Mouse (Mus musculus): Measurements from ENCODE around the gene Cnnm3.

Cnnm3 gene

DNA sequence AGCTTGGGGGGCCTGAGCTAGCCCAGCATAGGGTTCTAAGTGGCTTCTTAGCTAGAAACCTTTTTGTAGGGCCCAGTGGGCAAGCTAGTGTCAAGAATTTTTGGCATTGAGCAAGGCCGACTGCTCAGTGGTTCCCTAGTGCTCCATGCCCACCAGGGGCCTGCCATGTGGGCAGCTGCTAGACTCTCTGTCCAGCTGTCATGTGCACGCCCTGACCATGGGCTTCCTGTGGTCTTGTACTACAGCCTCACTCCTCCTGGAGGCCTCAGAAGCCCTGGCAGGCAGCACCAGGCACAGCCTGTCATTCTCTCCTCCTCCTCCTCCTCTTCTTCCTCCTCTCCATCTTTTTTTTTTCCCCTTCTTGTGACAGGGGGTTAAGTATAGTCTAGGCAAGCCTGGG is 14.4 kb upstream of the Cnnm3 start:
- no peak for DNase-seq (ENCODE audit: extremely low spot score, low read depth, low spot score)

DNA sequence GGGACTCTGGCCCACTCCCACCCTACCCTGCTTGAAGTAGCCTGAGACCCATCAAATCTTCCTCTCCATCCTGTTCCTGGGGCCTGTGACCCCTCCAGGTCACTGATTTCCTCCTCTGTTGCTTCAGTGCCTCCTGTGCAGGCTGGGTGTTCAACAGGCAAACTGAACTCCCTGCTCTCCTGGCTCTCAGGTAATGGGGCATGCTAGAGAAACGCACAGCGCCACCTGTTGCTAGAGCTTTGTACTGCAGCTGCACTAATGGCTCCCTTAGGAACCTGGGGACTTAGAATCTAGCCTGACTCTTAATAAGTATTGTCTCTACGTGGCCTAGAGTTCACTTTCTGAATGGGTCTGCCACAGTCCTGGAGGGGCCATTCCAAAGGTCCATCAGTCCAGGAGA is 10.4 kb upstream of the Cnnm3 start:
- DNase-seq (ENCODE audit: extremely low spot score, low read depth, low spot score): peak; percentile 66

DNA sequence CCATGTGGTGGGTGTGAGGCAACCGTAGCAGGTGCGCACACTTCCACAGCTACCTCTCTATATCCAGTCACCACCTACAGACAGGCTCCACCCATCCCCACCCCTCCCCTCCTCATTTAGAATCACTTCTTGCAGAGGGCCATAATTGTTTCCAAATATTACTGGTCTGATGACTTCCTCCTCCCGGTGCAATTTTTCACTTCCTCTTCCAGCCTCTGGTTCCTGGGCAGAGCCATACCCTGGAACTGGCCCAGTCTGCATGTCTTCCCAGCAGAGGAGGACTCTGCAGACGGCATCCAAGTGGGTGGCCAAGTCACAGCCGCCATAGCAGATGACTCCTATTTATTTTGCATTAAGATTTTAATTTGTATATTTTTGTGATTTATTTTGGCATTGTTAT is 3.4 kb upstream of the Cnnm3 start:
- no peak for DNase-seq (ENCODE audit: extremely low spot score, low read depth, low spot score)

DNA sequence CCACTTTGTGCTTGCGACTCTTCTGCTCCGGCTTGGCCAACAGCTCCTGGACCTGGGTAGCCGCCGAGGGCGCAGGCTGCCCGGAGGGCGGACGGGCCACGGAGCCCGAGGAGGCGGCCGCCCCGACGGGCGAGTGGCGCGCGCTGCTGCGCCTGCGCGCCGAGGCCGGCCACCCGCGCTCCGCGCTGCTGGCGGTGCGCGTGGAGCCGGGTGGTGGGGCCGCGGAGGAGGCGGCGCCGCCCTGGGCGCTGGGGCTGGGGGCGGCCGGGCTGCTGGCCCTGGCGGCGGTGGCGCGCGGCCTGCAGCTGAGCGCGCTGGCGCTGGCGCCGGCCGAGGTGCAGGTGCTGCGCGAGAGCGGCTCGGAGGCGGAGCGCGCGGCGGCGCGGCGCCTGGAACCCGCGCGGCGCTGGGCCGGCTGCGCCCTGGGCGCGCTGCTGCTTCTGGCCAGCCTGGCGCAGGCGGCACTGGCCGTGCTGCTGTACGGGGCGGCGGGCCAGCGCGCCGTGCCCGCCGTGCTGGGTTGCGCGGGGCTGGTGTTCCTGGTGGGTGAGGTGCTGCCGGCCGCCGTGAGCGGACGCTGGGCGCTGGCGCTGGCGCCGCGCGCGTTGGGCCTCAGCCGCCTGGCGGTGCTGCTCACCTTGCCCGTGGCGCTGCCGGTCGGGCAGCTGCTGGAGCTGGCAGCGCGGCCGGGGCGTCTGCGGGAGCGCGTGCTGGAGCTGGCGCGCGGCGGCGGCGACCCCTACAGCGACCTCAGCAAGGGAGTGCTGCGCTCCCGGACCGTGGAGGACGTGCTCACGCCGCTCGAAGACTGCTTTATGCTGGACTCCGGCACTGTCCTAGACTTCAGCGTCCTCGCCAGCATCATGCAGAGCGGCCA is 660 bp downstream of the Cnnm3 start:
- DNase-seq (ENCODE audit: extremely low spot score, low read depth, low spot score): no peak

DNA sequence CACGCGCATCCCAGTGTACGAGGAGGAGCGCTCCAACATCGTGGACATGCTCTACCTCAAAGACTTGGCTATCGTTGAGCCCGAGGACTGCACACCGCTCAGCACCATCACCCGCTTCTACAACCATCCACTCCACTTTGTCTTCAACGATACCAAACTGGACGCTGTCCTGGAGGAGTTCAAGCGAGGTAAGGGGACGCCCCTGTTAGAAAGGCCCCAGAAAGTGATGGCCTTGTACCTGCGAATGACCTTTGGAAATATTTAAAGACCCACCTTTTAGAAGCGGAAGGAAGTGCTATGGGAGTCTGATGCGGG is 1.3 kb downstream of the Cnnm3 start:
- DNase-seq (ENCODE audit: extremely low spot score, low read depth, low spot score): no peak

DNA sequence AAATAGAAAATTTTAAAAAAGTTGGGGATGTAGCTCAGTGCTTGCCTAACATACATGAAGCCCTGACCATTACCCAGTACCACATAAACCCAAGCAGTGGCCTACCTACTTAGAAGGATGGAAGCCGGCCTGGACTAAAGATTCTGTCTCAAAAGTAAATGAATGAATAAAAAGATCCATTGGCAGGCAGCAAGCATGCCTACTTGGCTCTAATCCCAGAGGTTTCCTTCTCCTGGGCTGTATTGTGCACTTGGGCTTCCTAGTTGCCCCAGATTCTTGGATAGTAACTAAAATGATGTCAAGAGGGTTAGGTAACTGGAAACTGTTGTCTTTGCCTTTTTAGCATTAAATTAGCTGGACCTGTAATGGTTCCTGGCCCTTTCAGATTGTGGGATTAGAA is 1.6 kb downstream of the Cnnm3 start:
- DNase-seq (ENCODE audit: extremely low spot score, low read depth, low spot score): no peak

DNA sequence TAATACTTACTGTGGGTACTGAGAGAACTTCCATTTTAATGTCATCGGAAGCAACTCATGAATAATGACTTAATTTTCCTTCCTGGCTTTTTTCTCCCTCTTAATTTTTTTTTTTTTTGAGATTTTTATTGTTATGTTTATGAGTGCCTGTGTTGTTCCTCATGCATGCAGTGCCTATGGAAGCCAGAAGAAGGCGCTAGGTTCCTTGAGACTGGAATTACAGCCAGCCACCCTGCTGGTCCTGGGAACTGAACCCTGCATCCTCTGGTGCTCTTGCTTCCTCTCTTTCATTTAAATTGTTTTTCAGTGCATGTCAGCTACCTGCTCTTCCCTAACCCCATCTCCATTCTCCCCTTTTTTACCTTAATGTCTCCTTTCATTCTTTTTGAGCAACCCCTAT is 2.1 kb downstream of the Cnnm3 start:
- DNase-seq (ENCODE audit: extremely low spot score, low read depth, low spot score): no peak

DNA sequence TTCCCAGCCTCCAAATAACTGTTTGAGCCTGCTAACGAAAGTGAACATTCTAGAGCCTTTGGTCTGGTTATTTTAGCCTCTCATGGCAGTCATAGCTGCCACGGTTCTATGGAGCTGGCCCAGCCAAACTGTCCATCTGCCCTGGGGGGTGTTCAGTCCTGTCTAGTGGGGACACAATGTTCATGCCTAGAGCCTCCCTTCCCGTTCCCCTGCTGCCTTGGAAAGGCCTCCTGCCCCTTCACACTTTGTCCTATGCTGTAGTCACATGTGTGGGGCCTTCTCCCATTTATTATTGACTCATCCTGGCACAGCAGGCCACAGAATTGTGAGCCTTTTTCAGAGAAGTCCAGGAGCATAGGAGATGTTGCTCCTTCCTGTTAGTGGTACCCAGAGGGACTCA is 6.6 kb downstream of the Cnnm3 start:
- no peak for DNase-seq (ENCODE audit: extremely low spot score, low read depth, low spot score)

DNA sequence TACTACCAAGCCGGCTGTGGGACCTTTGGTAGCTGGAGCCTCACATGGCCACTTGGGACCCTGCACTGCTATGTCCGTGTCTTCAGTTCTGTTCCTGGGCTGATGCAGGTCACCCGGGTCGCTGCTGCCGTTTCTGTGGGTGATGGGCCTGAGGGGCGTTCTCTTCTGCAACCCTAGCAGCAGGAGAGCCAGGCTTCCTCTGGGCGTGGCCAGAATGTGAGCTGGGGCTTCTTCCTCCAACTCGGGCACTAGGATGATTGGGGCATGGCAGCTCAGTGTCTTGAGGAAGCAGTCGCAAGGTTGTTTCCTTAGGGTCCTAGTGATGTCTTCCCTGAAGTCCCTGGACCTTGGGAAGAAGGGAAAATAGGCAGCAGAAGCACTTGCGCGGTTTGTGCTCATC is 8.0 kb downstream of the Cnnm3 start:
- DNase-seq (ENCODE audit: extremely low spot score, low read depth, low spot score): no peak

DNA sequence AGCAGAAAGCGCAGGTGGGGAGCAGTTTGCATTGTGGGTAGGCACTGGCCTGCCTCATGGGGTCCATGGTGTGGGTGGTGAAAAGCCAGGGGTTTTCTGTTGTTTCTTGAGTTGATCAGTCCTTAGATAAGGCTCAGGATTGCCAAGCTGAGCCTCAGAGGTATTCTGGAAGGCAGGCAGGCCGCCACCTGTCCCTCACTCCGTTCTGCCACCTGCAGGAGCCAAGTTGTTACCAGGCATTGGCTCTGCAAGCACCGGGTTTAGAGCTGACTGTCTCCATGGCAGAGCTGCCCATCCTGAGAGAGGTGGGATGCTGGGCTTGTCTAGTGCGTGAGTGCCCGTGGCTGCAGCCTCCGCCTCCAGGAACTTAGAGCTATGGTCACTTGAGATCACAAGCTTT is 10.5 kb downstream of the Cnnm3 start:
- no peak for DNase-seq (ENCODE audit: extremely low spot score, low read depth, low spot score)

DNA sequence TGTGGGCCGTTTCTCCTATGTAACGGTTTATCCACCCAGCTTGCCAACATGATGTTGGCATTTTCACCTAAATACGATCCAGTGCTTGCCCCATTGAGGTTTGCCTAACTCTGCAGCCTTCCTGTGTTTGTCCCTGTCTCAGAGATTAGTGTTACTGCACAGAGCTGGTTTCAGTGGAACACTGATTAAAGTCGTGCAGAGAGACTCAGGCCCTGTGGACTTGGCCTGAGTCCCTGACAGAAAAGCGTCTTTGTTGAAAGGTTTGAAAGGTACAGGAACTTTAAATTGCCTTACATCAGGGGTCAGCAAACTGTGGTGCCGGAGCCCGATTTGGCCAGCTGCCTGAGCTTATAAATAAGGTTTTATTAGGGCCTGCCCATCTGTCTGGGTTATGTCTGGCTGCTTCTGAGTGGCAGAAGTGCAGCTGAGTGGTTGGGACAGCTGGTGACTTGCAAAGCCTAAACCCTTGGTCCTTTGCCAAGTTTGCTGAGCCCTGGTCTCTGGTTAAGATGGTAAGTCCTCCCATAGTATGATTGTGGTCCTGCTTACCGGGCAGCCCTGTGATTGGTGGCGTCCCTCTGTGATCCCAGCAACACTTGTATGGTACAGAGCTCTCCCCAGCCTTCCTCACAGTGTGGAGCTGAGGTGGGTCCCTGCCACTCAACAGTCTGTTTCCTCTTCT is 11.8 kb downstream of the Cnnm3 start:
- DNase-seq (ENCODE audit: extremely low spot score, low read depth, low spot score): no peak

DNA sequence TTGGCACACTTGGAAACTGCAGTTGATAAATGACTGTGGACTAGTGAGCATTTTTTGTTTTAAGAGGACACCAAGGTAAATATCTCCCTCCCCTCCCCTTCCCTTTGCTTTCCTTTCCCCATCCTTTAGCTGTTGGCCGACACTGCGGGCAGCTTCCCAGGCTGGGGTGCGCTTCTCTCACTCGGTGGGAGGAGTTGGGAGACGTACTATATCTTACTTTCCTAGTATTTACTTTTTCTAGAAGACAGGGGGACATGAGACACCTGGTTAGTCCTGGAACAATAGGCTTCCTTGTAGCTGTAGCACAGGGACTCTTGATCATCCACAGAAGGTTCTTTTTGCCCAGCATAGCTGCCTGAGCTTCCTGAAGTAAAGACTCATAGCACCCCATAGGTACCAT is 12.4 kb downstream of the Cnnm3 start:
- no peak for DNase-seq (ENCODE audit: extremely low spot score, low read depth, low spot score)

DNA sequence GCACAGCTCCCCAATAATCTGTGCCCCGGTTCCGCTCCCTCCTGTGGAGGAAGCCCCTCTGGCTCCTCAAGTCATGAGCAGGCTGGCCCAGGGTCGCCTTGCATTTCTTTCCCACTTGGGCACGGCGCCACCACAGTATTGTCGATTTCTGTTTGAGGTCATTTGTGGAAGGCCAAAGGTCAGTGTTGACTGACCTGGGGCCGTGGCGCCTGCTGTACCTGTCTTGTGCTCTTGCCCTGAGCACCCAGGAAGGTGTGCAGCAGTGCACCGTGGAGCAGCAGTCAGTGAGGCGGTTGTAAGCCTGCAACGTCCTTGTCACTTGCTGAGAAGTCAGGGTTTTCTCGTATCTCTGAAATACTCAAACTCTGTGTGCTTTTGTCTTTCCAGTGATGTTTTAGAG is 14.1 kb downstream of the Cnnm3 start:
- DNase-seq (ENCODE audit: extremely low spot score, low read depth, low spot score): no peak

DNA sequence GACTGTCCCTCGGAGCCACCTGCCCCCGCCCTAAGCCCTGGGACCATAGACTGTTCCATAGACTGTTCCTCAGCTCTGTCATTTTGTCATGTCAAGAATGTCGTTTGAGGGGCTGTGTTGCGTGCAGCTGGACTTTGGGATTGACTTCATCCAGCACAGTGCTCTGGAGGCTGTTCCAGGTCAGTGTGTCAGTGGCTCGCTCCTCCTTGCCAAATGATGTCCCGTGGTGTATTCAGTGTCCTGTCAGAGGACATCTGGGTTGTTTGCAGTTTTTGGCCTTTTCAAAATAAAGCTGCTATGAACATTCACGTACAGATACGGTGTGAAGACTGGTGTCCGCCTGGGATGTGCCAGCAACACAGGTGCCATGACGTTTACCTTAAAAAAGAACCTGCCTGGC is 15.2 kb downstream of the Cnnm3 start:
- no peak for DNase-seq (ENCODE audit: extremely low spot score, low read depth, low spot score)

DNA sequence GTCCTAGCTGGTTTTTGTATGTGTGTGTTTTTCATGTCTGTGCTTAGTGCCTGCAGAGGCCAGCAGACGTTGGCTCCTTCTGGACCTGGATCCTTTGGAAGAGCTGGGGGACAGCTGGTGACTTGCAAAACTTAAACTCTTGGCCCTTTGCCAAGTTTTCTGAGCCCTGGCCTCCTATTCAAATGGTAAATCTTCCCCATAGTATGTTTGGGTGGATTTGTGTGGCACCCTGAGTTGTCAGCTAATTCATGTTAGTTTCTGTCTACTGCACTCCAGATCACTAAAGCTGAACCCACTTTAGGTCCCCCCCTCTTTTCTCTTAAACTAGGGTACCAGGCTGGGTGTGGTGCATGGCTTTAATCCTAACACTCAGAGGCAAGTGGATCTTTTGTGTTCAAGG is 16.7 kb downstream of the Cnnm3 start:
- no peak for DNase-seq (ENCODE audit: extremely low spot score, low read depth, low spot score)

DNA sequence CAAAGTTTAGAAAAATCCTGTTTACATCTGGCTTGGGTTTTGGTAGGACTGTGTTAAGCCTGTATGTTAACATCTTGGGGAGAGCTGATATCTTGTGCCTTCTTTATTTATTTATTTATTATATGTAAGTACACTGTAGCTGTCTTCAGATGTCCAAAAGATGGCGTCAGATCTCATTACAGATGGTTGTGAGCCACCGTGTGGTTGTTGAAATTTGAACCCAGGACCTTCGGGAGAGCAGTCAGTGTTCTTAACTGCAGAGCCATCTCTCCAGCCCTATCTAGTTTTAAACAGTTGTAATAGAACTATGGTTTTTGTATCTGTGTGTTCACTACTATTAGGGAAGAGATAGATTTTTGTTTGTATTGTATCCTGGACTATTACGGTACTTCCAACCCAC is 17.6 kb downstream of the Cnnm3 start:
- no peak for DNase-seq (ENCODE audit: extremely low spot score, low read depth, low spot score)

DNA sequence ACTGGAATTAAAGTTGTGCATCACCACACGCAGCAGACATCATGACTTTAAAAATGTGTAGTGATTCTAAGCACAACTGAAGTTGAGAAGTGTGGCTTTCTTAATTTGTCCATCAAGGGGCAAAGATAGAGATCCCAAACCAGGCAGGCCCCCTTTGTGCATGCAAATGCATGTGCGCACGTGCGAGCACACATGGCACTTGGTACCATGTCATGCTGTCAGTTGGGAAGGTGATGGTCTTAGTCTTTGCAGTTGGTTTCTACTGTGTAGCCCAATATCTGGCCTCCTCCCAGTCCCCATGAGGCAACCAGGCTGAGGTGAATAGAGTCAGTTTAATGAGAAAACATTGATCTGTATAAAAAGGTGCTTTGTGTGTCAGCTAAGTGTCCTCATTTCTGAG is 18.2 kb downstream of the Cnnm3 start:
- DNase-seq (ENCODE audit: extremely low spot score, low read depth, low spot score): no peak

DNA sequence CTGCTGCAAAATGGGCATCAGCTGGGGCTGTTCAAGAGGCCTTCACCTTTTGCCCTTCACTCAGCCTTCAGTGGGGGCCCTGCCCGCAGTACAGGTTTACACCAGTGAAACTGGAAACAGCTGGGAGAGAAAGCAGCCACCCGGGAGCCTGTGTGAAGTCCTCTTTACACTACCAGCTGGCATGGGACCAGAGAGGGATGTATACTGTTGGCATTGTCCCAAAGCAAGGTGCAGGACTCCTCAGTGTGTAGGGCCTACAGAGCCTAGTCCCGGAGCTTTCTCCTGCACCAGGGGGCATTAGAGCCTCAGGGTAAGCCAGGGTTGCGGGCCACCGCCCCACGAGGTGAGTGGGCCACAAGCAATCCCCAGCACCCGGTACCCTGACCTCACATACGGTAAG is 18.8 kb downstream of the Cnnm3 start:
- DNase-seq (ENCODE audit: extremely low spot score, low read depth, low spot score): no peak

DNA sequence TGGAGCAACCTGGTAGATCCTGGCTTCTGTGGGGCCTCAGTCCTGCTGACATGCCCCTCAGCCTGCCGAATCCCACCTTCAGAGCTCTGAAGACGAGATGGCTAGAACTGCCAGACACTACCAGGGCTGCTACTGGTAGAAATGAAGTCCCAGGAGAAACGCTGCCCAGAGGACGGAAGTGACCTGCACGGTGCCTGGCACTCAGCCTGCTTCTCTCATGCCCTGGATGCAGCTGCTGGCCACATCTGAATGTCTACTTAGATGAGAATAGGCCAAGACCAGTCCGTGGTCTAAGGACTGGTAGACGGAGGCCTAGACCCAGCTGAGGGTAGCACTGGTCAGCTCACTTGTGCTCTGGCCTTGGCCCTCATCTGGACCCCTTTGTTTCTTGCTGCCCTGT is 19.3 kb downstream of the Cnnm3 start:
- no peak for DNase-seq (ENCODE audit: extremely low spot score, low read depth, low spot score)

DNA sequence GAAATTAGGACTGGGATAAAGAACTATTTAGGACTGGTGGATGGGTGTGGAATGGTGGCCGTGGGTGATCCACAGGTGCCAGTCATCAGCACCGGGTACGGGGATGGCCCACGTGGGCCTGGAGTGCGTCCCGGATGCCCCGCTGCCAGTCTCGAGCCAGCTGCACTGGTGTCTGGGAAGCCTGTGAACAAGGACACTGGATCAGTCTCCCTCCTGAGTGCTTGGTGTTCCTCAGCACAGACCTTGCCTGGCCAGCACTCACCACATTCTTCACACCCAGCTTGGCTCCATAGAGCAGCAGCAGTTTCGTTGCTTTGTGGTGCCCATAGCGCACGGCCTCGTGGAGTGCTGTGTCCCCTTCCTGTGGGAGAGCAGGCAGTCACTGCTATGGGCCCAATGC is 19.8 kb downstream of the Cnnm3 start:
- no peak for DNase-seq (ENCODE audit: extremely low spot score, low read depth, low spot score)

DNA sequence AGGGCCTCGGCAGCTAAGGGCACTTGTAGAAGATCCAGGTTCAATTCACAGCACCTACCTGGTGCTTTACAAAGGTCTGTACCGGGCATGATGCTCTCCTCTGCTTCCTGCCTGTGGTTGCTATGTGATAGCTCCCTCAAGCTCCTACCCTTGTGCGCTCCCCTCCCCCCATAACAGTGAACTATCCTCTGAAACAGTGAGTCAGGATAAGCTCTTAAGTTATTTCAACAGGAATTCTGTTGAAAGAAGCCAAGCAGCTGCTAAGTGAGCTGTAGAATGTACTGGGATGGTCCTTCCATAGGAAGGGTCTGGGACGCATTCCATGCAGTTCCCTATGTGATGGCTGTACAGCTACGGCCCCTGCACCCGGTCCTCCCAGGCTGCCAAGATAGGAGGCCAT is 21.9 kb downstream of the Cnnm3 start:
- DNase-seq (ENCODE audit: extremely low spot score, low read depth, low spot score): no peak

DNA sequence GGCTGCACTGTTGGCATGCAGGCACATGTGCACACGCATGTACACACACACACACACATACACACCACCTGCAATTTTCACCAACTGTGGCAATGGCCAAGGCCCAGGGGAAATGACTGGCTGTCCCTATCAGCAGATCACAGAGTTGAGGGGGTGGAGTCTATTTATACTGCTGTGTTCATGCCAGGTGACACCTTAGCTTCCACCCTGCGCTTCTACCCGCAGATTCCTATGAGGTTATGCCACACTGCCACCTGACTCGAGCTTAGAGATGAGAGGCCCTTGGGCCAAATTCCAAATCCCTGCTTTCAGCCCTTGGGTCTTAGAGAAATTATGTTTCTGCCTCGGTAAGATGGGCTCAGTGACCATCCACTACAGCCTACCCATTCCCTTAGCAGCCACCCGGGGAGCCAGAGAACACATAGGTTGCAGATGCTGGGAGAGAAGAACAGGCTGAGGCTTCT is 23.0 kb downstream of the Cnnm3 start:
- DNase-seq (ENCODE audit: extremely low spot score, low read depth, low spot score): no peak

Data from hindlimb bud, embryonic 11.5 days (tissue).